Mouse (Mus musculus) embryo, embryonic 10.5 days (tissue): Measurements from ENCODE around the gene Tinagl1.

Experiments
- DNase-seq: peaks from one replicate; pipeline ENCODE4 v3.0.0-alpha.2; 2015; ENCODE audit warnings: low spot score

Gene Tinagl1

DNA sequence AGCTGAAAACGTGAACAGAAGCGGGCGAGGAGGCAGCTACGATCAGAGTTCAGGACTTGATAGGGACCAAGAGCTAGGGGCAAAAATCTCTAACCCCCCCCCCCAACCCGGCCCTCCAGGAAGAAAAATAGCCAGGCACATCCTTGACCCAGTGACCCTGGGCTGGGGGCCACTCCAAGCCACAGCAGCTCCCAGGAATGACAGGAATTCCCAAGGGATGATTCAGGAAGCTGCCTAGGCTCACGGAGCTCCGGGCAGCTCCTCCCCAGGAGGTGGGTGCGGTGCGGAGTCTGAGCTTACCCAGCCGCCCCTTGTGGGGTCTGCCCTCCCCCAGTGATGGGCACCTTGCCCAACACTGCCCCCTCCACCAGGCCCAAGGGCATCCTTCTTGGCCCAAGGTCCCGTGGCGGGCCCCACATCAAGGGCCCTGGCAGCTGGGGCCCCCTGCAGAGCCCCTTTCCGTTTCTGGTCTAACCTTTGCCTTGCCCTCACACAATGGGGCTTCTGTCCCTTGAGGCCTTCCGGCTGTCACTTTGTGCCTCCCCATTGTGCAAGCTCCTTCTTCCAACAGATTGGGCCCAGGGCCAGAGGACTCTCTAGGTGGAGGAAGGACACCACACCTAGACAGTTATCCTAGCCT is at the start of gene Tinagl1:
Tinagl1 (minus strand) TSS at position 51 of the 640 bp plus-strand sequence.
- DNase-seq, result no peak

DNA sequence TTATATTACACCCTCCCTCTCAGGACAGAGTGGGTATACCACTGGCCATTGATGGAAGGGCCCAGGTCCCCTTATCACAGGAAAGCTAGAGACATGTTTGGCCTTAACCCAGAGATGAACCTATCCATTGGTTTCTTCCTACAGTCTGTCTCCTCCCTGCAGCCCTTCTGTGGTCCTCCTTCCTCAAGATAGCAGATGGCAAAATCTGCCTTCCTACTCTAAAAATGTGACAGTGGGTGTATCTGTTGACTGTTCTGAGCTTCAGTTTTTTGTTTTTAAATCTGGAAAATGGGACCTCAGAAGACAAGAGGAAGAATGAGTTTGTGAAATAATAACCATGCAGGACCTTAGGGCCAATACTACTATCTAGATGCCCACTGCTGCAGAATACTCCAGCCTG is 49.1 kb upstream of the Tinagl1 start:
- no peak for DNase-seq

DNA sequence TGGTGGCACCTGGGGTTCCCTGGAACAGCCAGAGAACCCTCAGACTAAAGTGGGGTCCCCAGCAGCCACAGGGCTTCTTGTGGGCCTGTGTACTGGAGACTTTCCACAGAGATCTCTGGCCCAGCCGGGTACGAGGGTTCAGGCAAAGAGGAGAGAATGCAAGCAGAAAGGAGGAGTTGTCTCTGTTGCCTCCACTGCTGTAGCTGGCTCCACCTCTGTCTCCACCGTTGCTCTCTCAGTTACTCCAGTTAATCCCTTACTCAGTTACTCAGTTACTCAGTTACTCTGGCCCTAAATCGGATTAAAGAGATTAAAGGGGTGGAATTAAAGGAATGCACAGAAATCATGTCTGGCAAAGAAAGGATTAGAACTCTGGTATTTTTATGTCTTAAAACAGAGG is 47.3 kb upstream of the Tinagl1 start, which contains the start of gene Gm853:
Gm853 (minus strand) TSS at position 223 of the 400 bp plus-strand sequence.
- DNase-seq, result no peak

DNA sequence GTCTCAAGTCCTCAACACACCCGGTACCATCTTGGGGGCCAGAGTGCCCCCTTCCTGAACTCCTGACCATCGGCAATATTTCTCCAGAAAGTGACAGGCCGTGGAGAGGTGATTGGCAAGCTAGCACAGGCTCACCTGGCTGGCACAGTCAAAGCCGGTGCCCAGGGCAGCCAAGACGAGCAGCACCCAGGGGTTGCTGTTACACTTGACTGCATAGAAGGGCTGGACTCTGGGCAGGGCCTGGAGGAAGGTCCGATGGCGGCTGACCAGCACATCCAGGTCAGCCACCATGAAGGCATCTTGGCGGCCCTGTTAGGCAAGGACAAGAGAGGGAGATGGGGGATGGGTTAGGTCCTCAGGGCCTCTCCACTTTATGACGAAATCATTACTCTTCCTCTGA is 45.3 kb upstream of the Tinagl1 start:
- DNase-seq, result no peak

DNA sequence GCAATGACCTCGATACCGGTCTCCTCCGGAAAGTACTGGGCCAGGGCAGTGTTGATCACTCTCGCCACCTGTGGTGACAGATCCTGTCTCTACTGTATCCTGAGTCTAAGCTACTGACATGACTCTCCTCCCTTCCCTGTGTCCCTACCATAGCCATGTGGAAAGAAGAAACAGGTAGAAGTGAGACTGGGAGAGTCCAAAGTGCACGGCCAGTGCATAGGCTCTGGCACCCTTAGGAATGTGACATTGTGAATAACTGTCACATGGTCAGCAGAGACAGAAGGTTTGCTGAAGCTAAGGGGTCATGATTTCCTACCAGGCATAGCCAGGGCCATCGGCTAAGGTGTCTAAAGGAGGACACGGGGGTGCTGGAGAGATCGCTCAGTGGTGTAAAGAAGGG is 40.5 kb upstream of the Tinagl1 start:
- DNase-seq, result no peak

DNA sequence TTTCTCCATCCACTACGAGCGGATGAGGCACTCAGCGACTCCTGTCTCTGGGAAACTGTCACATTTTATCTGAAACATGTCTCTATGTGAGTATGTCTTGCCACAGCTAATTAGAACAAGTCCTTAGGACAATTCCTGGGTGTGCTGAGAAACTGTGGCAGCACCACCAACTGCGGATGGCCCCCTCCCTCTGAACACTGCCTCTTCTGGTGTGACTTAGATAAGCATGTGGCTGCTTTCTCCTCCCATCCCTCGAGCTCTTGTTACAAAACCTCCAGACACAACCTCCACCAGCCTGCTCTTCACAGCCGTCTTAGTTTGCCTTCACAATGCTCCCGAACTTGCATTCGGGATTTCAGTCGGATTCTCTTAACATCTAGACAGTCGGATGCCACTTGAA is 38.9 kb upstream of the Tinagl1 start:
- DNase-seq, result no peak

DNA sequence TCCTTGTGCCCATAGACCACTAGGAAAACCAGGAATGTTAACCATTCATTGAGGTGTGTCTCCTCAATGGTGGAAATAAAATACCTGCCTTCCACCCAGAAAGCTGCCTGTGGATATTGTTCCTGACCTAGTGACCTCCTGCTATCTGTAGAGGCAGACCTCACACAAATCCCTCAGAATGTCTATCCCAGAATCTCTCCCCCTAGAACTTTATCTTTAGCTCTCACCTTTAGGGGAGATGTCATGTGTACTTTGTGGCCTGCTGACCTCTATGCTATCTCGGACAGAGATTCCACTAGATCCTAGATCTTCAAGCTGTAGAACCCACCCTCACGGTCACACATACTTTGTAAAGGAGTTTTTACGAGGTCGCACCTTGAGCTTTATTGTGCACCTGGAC is 38.3 kb upstream of the Tinagl1 start:
- no peak for DNase-seq

DNA sequence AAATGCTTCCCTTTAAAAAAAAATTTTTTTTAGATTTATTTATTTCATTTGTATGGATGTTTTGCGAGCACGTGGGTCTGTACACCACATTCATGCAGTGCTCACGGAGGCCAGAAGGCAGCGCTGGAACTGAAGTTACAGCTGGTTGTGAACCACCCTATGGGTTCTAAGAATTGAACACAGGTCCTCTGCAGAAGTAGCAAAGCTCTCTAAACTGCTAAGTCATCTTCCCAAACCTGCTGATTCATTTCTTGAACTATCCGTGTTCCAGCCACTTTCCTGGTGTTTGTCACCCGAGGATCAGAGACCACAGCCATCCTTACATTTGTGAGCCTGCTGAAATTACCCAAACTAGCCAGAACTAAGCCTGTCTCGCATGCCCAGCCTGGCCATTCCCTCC is 37.5 kb upstream of the Tinagl1 start:
- DNase-seq, result no peak

DNA sequence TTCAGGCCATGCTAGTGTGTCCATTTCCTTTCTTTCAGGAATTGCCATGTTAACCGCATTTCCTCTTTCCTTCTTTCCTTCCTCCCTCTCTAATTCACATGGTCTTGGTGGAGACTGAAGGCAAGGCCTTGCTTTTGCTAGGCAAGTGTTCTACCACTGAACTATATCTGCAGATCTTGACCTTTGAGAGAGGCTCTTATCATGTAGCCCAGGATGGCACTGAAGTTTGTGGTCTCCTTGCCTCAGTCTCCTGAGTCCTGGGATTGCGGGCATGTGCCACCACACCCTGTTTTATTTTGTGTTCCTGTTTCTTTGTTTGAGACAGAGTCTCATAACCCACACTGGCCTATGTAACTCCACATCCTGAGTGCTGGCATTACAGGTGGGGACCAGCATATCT is 36.9 kb upstream of the Tinagl1 start:
- no peak for DNase-seq

DNA sequence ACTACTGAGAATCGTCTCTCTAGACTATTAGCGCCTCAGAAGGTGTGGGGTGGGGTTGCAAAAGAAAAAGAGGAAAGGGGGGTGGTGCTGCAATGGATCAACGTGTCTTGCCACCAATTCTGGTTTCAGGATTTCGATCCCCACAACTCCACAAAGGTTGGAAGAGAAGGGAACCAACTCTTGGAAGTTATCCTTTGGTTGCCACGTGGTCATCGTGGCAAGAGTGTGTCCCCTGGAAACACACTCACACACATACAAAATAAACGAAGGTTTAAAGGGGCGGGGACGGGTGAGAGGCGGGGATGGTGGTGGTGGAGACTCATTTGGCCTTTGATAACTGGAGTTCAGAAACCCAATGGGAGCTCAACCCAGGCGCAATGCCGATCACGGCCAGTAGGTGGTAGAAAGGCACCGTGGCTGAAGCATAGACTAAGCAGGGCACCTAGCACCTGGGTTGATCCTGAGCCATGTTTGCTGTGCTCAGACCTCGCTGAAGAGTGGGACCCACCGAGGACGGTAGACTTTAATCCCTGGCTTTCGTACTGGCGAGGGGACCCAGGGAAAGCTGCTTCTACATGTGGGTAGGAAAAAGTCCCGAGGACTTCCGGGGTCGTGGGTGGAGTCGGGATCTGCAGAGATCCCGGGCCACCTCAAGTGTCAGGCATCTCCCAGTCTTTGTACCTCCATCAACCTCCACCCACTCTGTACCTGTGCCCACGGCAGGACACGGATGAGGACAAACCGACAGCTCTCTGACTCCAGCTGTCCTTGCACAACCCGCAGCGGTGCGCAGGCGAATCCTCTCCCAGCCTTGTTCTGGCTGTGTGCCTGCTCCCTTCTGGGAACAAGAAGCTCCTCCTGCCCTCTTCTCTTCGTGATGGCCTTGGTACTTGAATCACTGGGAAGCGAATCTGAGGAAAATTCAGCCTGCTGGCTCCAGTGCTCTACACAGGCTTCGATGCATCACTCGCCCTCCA is 24.1 kb upstream of the Tinagl1 start:
- peak; percentile 89 for DNase-seq

DNA sequence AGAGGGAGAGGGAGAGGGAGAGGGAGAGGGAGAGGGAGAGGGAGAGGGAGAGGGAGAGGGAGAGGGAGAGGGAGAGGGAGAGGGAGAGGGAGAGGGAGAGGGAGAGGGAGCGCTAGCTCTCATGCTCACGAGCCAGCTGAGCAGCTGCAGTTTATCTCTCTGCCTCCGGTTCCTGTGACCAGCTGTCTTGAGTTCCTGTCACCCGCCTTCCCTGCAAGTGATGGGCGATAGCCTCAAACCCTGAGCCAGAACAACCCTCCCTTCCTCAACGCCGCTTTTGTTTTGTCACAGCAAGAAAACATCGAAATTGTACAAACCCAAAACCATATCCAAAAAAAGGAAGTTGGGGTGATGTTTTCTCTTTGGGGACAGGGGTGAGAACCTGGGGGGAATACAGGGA is 21.6 kb upstream of the Tinagl1 start:
- no peak for DNase-seq

DNA sequence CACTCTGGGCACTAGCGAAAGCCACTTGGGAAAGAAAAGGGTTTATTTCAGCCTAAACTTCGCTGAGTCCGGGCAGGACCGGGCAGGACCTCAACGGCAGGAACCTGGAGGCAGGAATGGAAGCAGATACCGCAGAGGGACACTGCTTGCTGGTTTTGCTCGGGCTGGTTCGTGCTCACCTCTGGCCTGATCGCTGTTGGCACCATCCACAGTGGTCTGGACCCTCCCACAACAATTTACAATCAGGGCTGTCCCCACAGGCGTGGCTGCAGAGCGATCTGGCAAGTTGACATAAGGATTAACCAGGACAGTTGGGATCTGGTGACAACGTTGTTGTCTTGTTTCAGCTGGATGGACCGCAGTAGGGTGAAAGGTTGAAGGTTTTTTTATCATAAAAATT is 21.0 kb upstream of the Tinagl1 start:
- DNase-seq, result no peak

DNA sequence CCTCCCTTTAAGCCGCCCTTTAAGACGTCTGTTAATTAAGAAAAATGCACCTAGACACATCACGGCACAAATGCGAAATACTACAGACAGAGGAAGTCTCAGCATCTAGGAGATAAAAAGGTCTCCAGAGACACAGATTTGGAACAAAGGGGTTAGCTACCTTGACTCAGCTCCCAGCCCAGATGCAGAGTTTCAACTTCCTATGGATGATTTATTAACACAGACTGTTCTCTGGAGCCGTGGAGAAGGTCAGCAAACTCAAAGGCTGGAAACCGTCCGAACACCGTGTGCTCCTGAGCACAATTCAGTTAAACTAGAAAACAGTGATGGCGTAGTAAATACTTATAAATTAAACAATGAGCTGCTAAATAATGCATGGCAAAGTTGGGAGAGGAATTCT is 17.3 kb upstream of the Tinagl1 start:
- DNase-seq, result no peak

DNA sequence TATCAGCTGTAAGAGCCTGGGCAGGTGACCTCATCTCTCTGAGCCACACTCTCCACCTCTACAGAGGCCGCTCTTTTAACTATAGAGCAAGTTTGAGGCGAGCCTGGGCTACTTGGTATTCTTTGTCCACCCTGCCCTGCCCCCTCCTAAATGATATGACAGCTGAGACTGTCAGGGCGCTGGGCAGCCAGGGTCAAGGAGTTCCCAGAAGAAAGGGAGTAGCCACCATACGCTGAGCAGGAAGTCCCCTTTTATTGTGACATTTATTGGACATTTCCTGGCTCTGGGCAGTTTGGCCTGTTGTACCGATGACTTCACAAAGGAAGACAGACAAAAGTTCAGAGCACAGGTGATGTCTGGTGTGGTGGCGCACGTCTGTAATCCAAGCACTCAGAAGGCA is 14.7 kb upstream of the Tinagl1 start:
- no peak for DNase-seq

DNA sequence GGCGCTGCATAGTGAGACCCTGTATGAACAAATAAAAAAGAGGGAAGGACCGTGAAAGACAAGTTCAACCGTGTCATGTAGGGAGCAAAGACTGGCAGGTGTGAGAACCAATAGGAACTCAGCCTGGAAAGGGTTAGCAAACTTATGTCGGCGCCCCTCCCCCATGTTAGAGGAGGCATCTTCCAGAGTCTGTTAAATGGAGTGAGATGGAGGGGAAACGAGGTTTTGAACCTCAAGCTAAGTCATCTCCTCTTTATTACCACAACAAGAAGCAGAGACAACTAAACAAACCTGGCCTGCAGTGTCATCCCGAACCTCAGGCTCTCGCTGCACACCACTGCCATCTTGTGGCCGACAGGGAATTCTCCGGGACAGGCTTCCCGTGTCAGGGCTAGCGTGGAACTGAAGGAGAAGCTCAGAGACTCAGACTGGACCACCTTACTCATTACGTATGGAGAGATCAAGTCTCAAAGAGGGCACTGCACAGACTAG is 13.9 kb upstream of the Tinagl1 start:
- DNase-seq, result peak; percentile 90

DNA sequence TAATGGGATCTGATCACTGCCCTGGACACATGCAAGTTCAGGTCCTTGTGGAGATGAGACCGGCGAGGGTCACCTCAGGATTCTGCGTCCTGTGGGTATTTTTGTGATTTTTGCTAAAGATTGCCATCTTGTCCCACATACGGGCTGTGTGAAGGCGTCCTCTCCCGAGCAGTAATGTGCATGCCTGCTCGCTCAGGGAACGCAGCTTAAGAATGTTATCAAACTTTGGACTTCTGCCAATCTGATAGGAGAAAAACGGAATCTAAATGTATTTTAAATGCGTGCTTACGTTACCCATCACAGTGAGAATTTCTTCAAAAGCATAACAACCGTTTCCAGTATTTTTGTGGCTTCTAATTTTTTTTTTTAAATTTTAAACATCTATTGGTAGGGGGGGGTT is 12.0 kb upstream of the Tinagl1 start:
- DNase-seq, result no peak

DNA sequence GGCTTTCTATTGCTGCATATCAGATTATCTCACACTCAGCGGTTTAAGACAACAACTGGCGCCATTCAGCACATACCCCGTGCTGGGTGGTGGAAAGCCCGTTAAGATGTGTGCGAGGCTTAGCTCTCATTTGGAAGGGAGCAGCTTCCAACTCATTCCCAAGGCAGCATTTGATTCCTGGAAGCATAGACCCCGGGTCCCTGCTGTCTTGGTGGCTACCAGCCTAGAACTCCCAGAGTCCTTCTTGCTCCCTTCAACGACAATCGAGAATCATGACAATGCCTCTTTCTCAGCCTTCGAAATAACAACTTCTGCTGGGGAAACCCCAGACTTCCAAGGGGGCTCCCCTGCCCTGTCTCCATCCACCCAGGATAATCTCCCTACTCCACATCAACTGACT is 11.5 kb upstream of the Tinagl1 start:
- DNase-seq, result no peak

DNA sequence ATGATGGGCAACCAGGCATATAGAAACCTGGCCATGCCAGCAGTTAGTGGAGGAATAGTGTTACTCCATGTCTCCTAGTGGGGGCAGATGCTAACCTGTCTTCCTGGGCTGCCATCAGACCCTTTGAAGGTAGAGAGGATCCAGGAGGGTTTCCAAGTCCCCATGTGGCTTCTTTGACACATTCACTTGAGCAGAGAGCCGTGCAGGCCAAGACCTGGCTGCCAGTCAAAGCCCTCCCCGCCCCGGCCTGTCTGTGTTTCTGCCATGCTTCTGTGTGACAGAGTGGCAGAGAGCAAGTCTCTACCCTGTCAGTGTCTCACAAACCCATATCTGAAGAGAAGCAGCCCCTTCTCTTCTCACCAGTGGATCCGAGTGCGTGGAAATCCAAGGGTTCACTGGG is 9.0 kb upstream of the Tinagl1 start:
- no peak for DNase-seq

DNA sequence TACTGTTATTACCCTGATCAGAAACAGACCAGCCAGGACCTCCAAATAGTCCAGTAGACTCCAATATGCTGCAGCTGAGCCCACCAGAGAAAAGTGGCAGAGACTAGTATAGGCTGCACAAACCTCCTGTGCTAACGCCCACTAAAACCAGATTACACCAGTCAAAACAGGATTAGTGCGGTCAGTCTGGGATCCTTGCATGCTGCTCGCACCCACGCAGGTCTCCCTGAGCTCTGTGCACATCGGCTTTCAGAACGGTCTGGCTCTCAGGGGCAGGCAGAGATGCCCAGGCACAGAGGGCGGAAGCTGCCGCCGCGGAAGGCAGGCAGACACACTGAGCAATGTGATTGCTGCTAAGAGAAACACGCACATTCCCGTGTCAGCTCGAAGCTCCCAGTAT is 8.1 kb upstream of the Tinagl1 start:
- no peak for DNase-seq

DNA sequence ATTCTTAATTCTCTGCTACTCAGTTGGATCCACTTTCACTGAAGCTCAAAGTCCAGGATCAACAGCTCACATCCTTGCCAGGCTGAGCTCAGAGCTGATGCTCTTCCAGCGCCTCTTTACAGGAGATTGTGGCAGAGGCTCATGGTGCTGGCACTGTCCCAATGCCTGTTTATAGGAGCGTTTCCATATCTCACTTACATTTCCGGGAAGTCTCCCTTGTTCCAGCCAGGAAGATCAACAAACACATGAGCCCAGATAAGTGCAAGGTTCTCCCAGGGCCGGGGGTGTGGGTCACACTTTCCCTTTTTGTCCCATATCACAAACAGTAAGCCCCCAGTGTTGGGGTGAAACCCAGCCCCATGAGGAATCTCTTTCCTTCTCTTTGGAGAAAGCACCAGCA is 7.0 kb upstream of the Tinagl1 start:
- no peak for DNase-seq

DNA sequence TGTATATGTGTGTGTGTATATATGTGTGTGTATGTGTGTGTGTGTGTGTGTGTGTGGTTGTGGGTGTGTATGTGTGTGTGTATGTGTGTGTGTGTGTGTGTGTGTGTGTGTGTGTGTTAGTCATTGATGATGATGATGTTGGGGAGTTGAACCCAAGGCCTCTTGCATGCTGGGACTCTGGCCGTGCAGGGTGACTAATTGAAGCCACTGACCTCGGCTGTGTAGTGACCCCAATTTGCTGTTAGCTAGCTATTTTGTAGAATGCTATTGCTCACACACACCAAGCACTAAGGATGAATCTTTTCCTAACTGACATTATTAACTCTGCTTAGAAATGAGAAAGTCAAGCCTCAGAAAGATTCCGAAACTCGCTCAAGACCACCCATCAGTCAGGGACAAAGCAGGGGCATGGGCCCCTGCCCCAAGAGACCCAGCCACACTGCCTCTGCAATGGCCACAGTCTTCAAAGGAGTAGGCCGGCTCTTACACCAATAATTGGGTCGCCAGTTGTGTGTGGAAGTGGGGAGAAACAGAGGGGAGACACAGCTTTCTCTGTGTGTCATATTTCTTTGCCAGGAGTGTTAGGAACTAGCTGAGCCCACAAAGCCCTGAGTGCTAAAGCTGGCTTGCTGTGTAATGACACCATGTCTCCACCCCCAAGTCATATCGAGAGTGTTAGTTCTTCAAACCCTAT is 6.1 kb upstream of the Tinagl1 start:
- no peak for DNase-seq

DNA sequence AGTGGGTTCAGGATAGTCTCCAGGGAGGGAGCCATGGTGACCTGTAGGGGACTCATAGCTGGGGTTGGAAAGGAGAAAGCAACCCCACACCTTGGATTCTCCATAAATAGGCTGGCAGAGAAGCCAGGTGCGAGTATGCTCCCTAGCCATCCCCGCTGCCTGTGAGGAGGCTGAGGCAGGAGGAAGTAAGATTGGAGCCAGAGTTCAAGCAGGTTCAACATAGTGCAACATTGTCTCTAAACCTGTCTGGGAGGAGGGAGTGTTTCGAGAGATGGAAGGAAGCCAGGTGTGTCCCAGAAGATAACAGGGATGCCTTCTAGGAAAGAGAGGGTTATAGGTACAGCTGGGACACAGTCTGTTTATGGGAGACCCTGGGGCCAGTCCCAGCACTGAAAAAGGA is 5.0 kb upstream of the Tinagl1 start:
- no peak for DNase-seq

DNA sequence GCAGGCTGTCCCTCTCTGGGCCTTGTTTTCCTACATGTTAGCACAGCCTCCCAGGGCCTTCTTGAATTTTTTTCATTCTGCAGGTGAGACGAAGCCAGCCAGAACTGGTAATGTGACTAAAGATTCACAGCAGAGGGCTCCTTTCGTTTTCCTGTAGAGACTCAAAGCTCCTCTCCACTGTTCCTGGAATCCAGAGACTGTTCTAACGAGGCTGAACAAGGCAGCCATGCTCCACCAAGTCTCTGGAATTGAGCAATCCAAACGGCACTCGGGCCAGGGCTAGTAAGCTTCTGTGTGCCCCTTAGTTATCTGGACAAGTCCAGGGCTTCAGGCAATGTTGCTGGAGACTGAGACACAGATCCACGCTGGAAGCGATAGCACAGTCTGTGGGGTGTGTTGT is 2.6 kb upstream of the Tinagl1 start:
- DNase-seq, result no peak
